ENCODE assay signal across 11 mouse cellular contexts in genomic region chr12:89470226-89470625, GRCm38 (mm10).
"Had no signal": no experiment of that assay in that cellular context is flagged by ENCODE, and none has a peak within 500 bp of the region (broad histone marks: within the 10 kb centered on the region; RNA-seq: fewer than 3 reads in every experiment).

No protein-coding gene starts in this region.

- H3K9ac ChIP-seq: limb, embryonic 13.5 days; liver, embryonic 14.5 days; neural tube, embryonic 15.5 days had no signal

- H3K36me3 ChIP-seq: limb, embryonic 13.5 days; neural tube, embryonic 15.5 days had no signal

- DNase-seq: kidney, postnatal 10 days; left cerebral cortex, postnatal 4 days; lung, adult 18-20 months; midbrain, embryonic 14.5 days; right cerebral cortex, adult 18-20 months; thymus, postnatal 14 days had no signal

- H3K27me3 ChIP-seq: limb, embryonic 13.5 days; neural tube, embryonic 15.5 days had no signal

- H3K4me3 ChIP-seq: limb, embryonic 13.5 days; myocyte; neural tube, embryonic 15.5 days had no signal

- H3K9me3 ChIP-seq: limb, embryonic 13.5 days; neural tube, embryonic 15.5 days had no signal

- H3K4me2 ChIP-seq: limb, embryonic 13.5 days; neural tube, embryonic 15.5 days had no signal

- H3K27ac ChIP-seq: limb, embryonic 13.5 days; liver, embryonic 14.5 days; neural tube, embryonic 15.5 days; stomach, postnatal 0 days had no signal

- H3K4me1 ChIP-seq: limb, embryonic 13.5 days; neural tube, embryonic 15.5 days had no signal
